Mouse (Mus musculus): Measurements from ENCODE around the gene Ccnb1ip1.

DNA sequence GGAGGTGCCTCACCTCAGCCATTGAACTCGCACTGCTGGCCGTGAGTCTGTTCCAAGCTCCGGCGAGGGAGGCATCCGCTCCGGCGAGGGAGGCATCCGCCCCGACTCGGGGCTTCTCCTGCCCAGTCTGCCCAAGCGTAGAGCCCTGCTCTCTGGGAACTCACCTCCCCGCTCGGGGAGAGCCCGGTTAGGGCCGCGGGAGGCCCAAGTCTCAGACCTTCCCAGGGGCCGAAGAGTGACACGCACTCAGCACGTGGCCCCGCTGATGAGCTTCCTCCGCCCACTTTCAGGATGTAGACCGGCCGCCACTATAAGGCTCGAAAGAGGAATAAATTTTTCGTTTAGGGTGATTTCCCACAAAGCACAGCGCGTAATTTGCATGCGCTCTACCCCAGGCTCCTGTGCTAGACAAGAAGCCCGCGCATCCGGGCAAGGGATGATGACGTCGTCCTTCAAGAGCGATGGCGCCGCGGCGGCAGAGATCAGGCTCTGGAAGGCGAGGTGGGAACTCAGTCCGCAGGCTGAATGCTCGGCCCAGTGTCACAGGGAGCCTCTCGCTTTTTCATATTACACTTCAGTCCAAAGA, at the start of gene Ccnb1ip1, which contains the start of gene Parp2:
- no peak for TF ChIP-seq CTCF (IDR thresholded peaks at IDR 0.05 in 2 of 3, conservative IDR thresholded peaks at IDR 0.05 in 1 of 3; ENCODE audit: control insufficient read depth in 1 of 3, insufficient read depth in 1 of 3, low read depth in 2 of 3, low read length in 3 of 3, poor library complexity in 1 of 3, severe bottlenecking in 1 of 3)
- peak; percentile 84 for TF ChIP-seq ELF1 (IDR thresholded peaks at IDR 0.05; ENCODE audit: low read depth, low read length)
- TF ChIP-seq POLR2A (IDR thresholded peaks at IDR 0.05; ENCODE audit: control insufficient read depth in 1 of 2, insufficient read depth in 1 of 2, low read depth in 1 of 2, low read length in 2 of 2, poor library complexity in 1 of 2), result peak; percentile 49 to 93; a peak in 3 of 4 replicates
- peak; percentile 74 for TF ChIP-seq TCF12 (IDR thresholded peaks at IDR 0.05; ENCODE audit: low read depth, low read length)
- peak; percentile 88; the same call in 1 of the 2 replicates for TF ChIP-seq ZMIZ1 (IDR thresholded peaks at IDR 0.05; ENCODE audit: low read depth, low read length)
- TF ChIP-seq BHLHE40 (IDR thresholded peaks at IDR 0.05; ENCODE audit: borderline replicate concordance, low read depth, low read length), result peak; percentile 72; the same call in 1 of the 2 replicates
- TF ChIP-seq ZC3H11A (IDR thresholded peaks at IDR 0.05; ENCODE audit: low read depth, low read length), result no peak
- peak; percentile 75; the same call in 1 of the 2 replicates for TF ChIP-seq MAX (IDR thresholded peaks at IDR 0.05; ENCODE audit: low read length)
- peak; percentile 62 for TF ChIP-seq ETS1 (IDR thresholded peaks at IDR 0.05; ENCODE audit: low read depth, low read length)
- no peak for TF ChIP-seq MAFK (IDR thresholded peaks at IDR 0.05; ENCODE audit: borderline replicate concordance, low read depth, low read length)

Measured in MEL (cell line).